Mouse (Mus musculus) WW6 (cell line): ENCODE results near the gene Vill.
A peak's percentile ranks its signal among the peaks of the same experiment; 100 is the strongest.

Experiments used
- DNase-seq: peaks from one replicate; pipeline ENCODE4 v3.0.0-alpha.2; 2013; ENCODE audit warnings: low read depth, low spot score

The Vill gene

GRCm38 (mm10) chr9:119080040-119080675 lies 27.6 kb downstream of the Vill start:
- DNase-seq = no peak

GRCm38 (mm10) chr9:119082039-119082438 lies 29.5 kb downstream of the Vill start:
- no peak for DNase-seq

- no peak for DNase-seq
These were observed 30.3 kb downstream of the Vill start for GRCm38 (mm10) chr9:119082656-119083430.

- no peak for DNase-seq
These were observed 31.4 kb downstream of the Vill start for GRCm38 (mm10) chr9:119083966-119084365.

GRCm38 (mm10) chr9:119086451-119086850 lies 33.9 kb downstream of the Vill start:
- no peak for DNase-seq

GRCm38 (mm10) chr9:119087309-119087708 lies 34.7 kb downstream of the Vill start:
- DNase-seq = no peak

GRCm38 (mm10) chr9:119088148-119088801 lies 35.7 kb downstream of the Vill start:
- peak; percentile 76 for DNase-seq

GRCm38 (mm10) chr9:119089437-119089836 lies 36.9 kb downstream of the Vill start:
- no peak for DNase-seq

GRCm38 (mm10) chr9:119090462-119090861 lies 37.9 kb downstream of the Vill start:
- no peak for DNase-seq

- DNase-seq = no peak
These were observed 39.2 kb downstream of the Vill start for GRCm38 (mm10) chr9:119091581-119092310.

- no peak for DNase-seq
These were observed 40.2 kb downstream of the Vill start for GRCm38 (mm10) chr9:119092473-119093418.

- DNase-seq = no peak
These were observed 41.1 kb downstream of the Vill start, which contains the start of gene Plcd1 for GRCm38 (mm10) chr9:119093419-119094295. Gene Plcd1, minus strand, starts transcription at chr9:119093502.

GRCm38 (mm10) chr9:119094462-119095109 lies 42.0 kb downstream of the Vill start:
- no peak for DNase-seq

GRCm38 (mm10) chr9:119100177-119100898 lies 47.8 kb downstream of the Vill start:
- no peak for DNase-seq

- DNase-seq = peak; percentile 75
These were observed 49.6 kb downstream of the Vill start, which contains the start of gene Dlec1 for GRCm38 (mm10) chr9:119101992-119102782. Gene Dlec1, plus strand, starts transcription at chr9:119102478.

GRCm38 (mm10) chr9:119102783-119103113 lies 50.2 kb downstream of the Vill start:
- no peak for DNase-seq

GRCm38 (mm10) chr9:119107566-119107965 lies 55.0 kb downstream of the Vill start:
- DNase-seq = no peak
